Mouse (Mus musculus): ENCODE measurements around the gene Entpd4b.
"Not testable (repeated sequence)": the region's sequence is repeated elsewhere in the genome, so short reads cannot be mapped to it uniquely, and the experiment has no call there.

DNA sequence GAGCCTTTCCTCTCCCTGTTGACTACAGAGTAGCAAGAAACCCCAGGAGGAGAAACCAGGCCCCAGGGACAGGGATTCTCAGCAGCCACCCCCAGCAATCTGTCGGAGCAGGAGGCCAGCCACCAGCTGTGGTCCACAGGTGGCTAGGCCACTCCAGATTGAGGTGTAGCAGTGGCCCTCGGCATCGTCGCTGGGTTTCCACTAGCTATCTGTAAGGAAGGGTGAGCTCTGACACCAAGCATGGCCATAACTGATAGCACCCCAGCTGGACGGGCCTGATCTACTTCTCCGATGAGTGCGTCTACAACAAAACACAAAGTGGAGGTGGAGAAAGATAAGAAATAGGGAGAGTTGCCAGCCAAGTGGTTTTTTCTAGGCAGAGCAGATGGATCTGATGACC, 18.7 kb upstream of the Entpd4b start:
- not testable (repeated sequence) for TF ChIP-seq CTCF (IDR thresholded peaks at IDR 0.05; ENCODE audit: low read depth); EP300 (optimal IDR thresholded peaks at IDR 0.05)
